Mouse (Mus musculus): Measurements from ENCODE around the gene Sdha. TPM values are rescaled to one million over a fixed set of nuclear protein-coding genes. Genes with fewer than 3 reads are reported as not detected.

The Sdha gene
- total and polyA plus RNA-seq, 3 experiments, result 120 to 249 (median 161) TPM

DNA sequence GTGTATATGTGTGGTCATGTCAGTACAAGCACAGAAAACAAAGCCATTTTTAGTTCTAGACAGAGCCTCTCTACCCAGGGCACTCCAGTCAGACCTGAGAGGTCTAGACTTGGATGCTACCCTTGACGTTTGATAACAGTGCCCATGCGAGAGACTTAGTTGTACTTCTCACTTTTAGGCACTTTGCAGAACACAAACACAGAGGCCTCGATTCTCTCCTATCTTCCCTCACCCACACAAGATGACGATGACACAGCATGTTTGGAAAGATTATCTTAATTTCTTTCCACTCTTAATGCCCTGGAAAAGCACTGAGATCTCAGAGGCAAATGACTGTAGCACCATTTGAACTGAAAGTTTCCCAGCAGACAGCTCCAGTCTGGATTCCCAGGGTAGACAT lies 74.4 kb downstream of the Sdha start:
- H3K79me2 ChIP-seq (replicated peaks; ENCODE audit: control insufficient read depth, extremely low read depth, insufficient read depth, poor library complexity, severe bottlenecking), result no peaks in the 10 kb centered on the region
- H3K36me3 ChIP-seq (replicated peaks in 1 of 2; ENCODE audit: control insufficient read depth in 1 of 2, insufficient read depth in 1 of 2, low read length in 1 of 2), result no peaks in the 10 kb centered on the region
- no peak overlapping the region for H3K27ac ChIP-seq (ENCODE audit: insufficient read depth, low read depth)
- H3K9me3 ChIP-seq (replicated peaks; ENCODE audit: low read length), result no peaks in the 10 kb centered on the region
- no peaks in the 10 kb centered on the region for H3K27me3 ChIP-seq (replicated peaks)
- no peak overlapping the region for H3K9ac ChIP-seq (ENCODE audit: insufficient read depth, low read depth)
- peaks cover 0 to 10% of the 10 kb centered on the region in 2 experiments; a peak in 1 of 4 replicates for H3K4me1 ChIP-seq (ENCODE audit: control insufficient read depth in 1 of 2, insufficient read depth in 2 of 2)
- H3K4me3 ChIP-seq (replicated peaks in 1 of 3; ENCODE audit: low read depth in 2 of 3, low read length in 2 of 3, poor library complexity in 1 of 3), result no peak overlapping the region
- TF ChIP-seq MEF2A (IDR thresholded peaks at IDR 0.05; ENCODE audit: borderline replicate concordance, low read depth, low read length) (no peak), JUN (IDR thresholded peaks at IDR 0.05; ENCODE audit: insufficient read depth, low read depth, low read length) (no peak), MAX (IDR thresholded peaks at IDR 0.05; ENCODE audit: low read length) (no peak), RCOR1 (conservative IDR thresholded peaks at IDR 0.05; ENCODE audit: low read depth, low read length) (no peak), USF1 (IDR thresholded peaks at IDR 0.05; ENCODE audit: low read depth, low read length) (no peak), JUND (conservative IDR thresholded peaks at IDR 0.05; ENCODE audit: low read depth, low read length) (no peak), MAZ (IDR thresholded peaks at IDR 0.05; ENCODE audit: low read depth, low read length) (no peak), SIN3A (IDR thresholded peaks at IDR 0.05; ENCODE audit: low read length) (no peak), ZC3H11A (IDR thresholded peaks at IDR 0.05; ENCODE audit: low read depth, low read length) (no peak), USF2 (conservative IDR thresholded peaks at IDR 0.05; ENCODE audit: low read depth, low read length) (no peak)
- dilution Hi-C loops (cut with MboI; ENCODE audit: extremely low pct_ligation_motif_present, extremely low pct_unique_long_range_greater_than_20kb, low sequenced_read_pairs) (no loop called here), in situ Hi-C loops (cut with MboI; ENCODE audit: low pct_ligation_motif_present, low pct_unique_long_range_greater_than_20kb, low sequenced_read_pairs) (no loop called here)
- H3K4me2 ChIP-seq (ENCODE audit: insufficient read depth, low read depth, poor library complexity, severe bottlenecking), result no peak overlapping the region
- DNase-seq (ENCODE audit: extremely low read depth), result no peak

Other genes with a start within 250 kb of the Sdha start
- not detected in 2 replicates for gene Slc9a3, start 228.8 kb downstream of the Sdha start, total RNA-seq (2012; rRNA removed)
- not detected in 2 replicates for gene Slc9a3, start 228.8 kb downstream of the Sdha start, total RNA-seq (2014; rRNA removed)
- gene Slc9a3, start 228.8 kb downstream of the Sdha start, polyA plus RNA-seq (2012; ENCODE audit: insufficient read length, low read depth), result not detected in 2 replicates
- 23.3 and 27.7 TPM in 2 replicates for gene Exoc3, start 141.5 kb downstream of the Sdha start, total RNA-seq (2012; rRNA removed)
- 26.5 and 27.3 TPM in 2 replicates for gene Exoc3, start 141.5 kb downstream of the Sdha start, total RNA-seq (2014; rRNA removed)
- 28.9 and 40.1 TPM in 2 replicates for gene Exoc3, start 141.5 kb downstream of the Sdha start, polyA plus RNA-seq (2012; ENCODE audit: insufficient read length, low read depth)
- gene Ahrr, start 57.9 kb downstream of the Sdha start, total RNA-seq (2012; rRNA removed), result 0.84 and 1.0 TPM in 2 replicates
- 1.0 and 1.2 TPM in 2 replicates for gene Ahrr, start 57.9 kb downstream of the Sdha start, total RNA-seq (2014; rRNA removed)
- 0.90 and 1.0 TPM in 2 replicates for gene Ahrr, start 57.9 kb downstream of the Sdha start, polyA plus RNA-seq (2012; ENCODE audit: insufficient read length, low read depth)
- gene Pdcd6, start 32.7 kb downstream of the Sdha start, total RNA-seq (2012; rRNA removed), result 124 and 134 TPM in 2 replicates
- gene Pdcd6, start 32.7 kb downstream of the Sdha start, total RNA-seq (2014; rRNA removed), result 213 and 246 TPM in 2 replicates
- gene Pdcd6, start 32.7 kb downstream of the Sdha start, polyA plus RNA-seq (2012; ENCODE audit: insufficient read length, low read depth), result 136 and 139 TPM in 2 replicates
- 40.8 and 53.8 TPM in 2 replicates for gene Ccdc127, start within 50 bp of the Sdha start, total RNA-seq (2012; rRNA removed)
- gene Ccdc127, start within 50 bp of the Sdha start, total RNA-seq (2014; rRNA removed), result 45.3 and 51.8 TPM in 2 replicates
- 57.4 and 57.5 TPM in 2 replicates for gene Ccdc127, start within 50 bp of the Sdha start, polyA plus RNA-seq (2012; ENCODE audit: insufficient read length, low read depth)
- 0.17 TPM in 2 replicates for gene Lrrc14b, start 13.7 kb upstream of the Sdha start, total RNA-seq (2012; rRNA removed)
- gene Lrrc14b, start 13.7 kb upstream of the Sdha start, total RNA-seq (2014; rRNA removed), result not detected in 2 replicates
- not detected in 2 replicates for gene Lrrc14b, start 13.7 kb upstream of the Sdha start, polyA plus RNA-seq (2012; ENCODE audit: insufficient read length, low read depth)
- 0.85 and 1.2 TPM in 2 replicates for gene Zfp72, start 40.6 kb upstream of the Sdha start, total RNA-seq (2012; rRNA removed)
- 6.9 and 8.5 TPM in 2 replicates for gene Zfp72, start 40.6 kb upstream of the Sdha start, total RNA-seq (2014; rRNA removed)
- 2.4 and 3.0 TPM in 2 replicates for gene Zfp72, start 40.6 kb upstream of the Sdha start, polyA plus RNA-seq (2012; ENCODE audit: insufficient read length, low read depth)
- gene Ftl1-ps1, start 49.4 kb upstream of the Sdha start, total RNA-seq (2012; rRNA removed), result 947 and 1,147 TPM in 2 replicates
- 1,091 and 1,319 TPM in 2 replicates for gene Ftl1-ps1, start 49.4 kb upstream of the Sdha start, total RNA-seq (2014; rRNA removed)
- gene Ftl1-ps1, start 49.4 kb upstream of the Sdha start, polyA plus RNA-seq (2012; ENCODE audit: insufficient read length, low read depth), result 2,498 and 2,868 TPM in 2 replicates
- gene Zfp825, start 143.7 kb upstream of the Sdha start, total RNA-seq (2012; rRNA removed), result 7.4 and 9.0 TPM in 2 replicates
- gene Zfp825, start 143.7 kb upstream of the Sdha start, total RNA-seq (2014; rRNA removed), result 22.5 and 30.6 TPM in 2 replicates
- 10.3 and 10.9 TPM in 2 replicates for gene Zfp825, start 143.7 kb upstream of the Sdha start, polyA plus RNA-seq (2012; ENCODE audit: insufficient read length, low read depth)

Measured in CH12.LX (cell line).